24 mouse cellular contexts compared by ENCODE assay signal in the genomic region with DNA sequence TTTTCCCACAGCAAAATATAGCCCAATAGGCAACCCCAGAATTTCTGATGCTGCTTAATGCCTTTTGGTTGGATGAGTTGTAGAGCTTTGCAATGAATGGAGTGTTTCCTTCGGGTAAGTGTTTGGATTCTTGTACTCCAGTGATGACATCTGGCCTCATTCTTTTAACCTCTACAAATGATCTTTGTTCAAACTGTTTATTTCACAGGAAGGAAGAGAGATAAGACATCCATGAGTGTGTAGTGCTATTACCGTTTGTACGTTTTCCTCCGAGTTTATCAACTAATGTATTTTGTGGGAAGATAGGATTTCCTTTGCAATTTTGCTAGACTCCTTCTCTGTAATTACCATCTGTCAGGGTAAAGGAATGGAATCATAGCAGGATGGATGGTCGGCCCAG.
DNase-seq lines count a peak whose midpoint lies in the region; ATAC-seq and TF ChIP-seq lines count a peak whose summit lies in the region.
"Had no signal": no experiment of that assay in that cellular context is flagged by ENCODE, and none has a peak within 500 bp of the region (broad histone marks: within the 10 kb centered on the region; RNA-seq: fewer than 3 reads in every experiment).

No protein-coding gene starts in this region.

- no peak for DNase-seq in liver, postnatal 0 days
- DNase-seq in liver: no peak
- DNase-seq in lung, postnatal 10 days: no peak
- peak; percentile 16 for DNase-seq in lung, postnatal 25 days (ENCODE audit: low spot score)
- no peak for DNase-seq in lung, adult 2 months
- DNase-seq: adrenal gland, adult 8-10 months; adrenal gland, postnatal 14 days; adrenal gland, postnatal 36 days; B cell, adult 2 months; cerebellum, adult 11-12 months; cerebellum, adult 2 months; cerebellum, adult 9-10 months; cerebellum, postnatal 10 days; cerebellum, postnatal 25 days had no signal

- H3K9me3 ChIP-seq in liver, postnatal 0 days (ENCODE audit: low read length): no peaks in the 10 kb centered on the region
- H3K9me3 ChIP-seq in lung, embryonic 16.5 days (ENCODE audit: control insufficient read depth, low read length): no peaks in the 10 kb centered on the region; the same call in 1 of the 2 replicates
- H3K9me3 ChIP-seq: embryonic facial prominence, embryonic 12.5 days; forebrain, embryonic 13.5 days; forebrain, embryonic 15.5 days had no signal

- no peak overlapping the region for H3K4me3 ChIP-seq in liver, postnatal 0 days (ENCODE audit: low read depth, low read length)
- no peak overlapping the region for H3K4me3 ChIP-seq in lung, embryonic 16.5 days (ENCODE audit: low read length)
- H3K4me3 ChIP-seq in lung, adult 2 months (replicated peaks; ENCODE audit: extremely low read depth, low read depth, low read length): no peak overlapping the region
- H3K4me3 ChIP-seq: embryonic facial prominence, embryonic 10.5 days; embryonic facial prominence, embryonic 12.5 days; forebrain, embryonic 13.5 days; forebrain, embryonic 15.5 days had no signal

- no peak overlapping the region for H3K27ac ChIP-seq in liver, postnatal 0 days (ENCODE audit: low read depth)
- no peak overlapping the region for H3K27ac ChIP-seq in lung, embryonic 16.5 days (ENCODE audit: low read length)
- H3K27ac ChIP-seq: embryonic facial prominence, embryonic 10.5 days; embryonic facial prominence, embryonic 12.5 days; forebrain, embryonic 13.5 days; forebrain, embryonic 15.5 days had no signal

- 0 out of 2 replicates have a peak, but pooled peaks have one; percentile 21 for TF ChIP-seq EP300 in liver, postnatal 0 days (IDR thresholded peaks at IDR 0.05; ENCODE audit: low read depth)

- ATAC-seq in liver, postnatal 0 days: no peak
- peak; percentile 45; the same call in 1 of the 2 replicates for ATAC-seq in lung, embryonic 16.5 days (ENCODE audit: low read depth)
- ATAC-seq: activated CD4-positive, CD25-positive, alpha-beta regulatory T cell, adult 4 months; CD4-positive, CD25-positive, alpha-beta regulatory T cell, adult 4 months; forebrain, embryonic 13.5 days; forebrain, embryonic 15.5 days; Patski had no signal

- H3K4me1 ChIP-seq in liver, postnatal 0 days (ENCODE audit: insufficient read depth): no peaks in the 10 kb centered on the region
- H3K4me1 ChIP-seq in lung, embryonic 16.5 days (replicated peaks; ENCODE audit: control insufficient read depth, insufficient read depth, low read length): no peaks in the 10 kb centered on the region
- no peaks in the 10 kb centered on the region; the same call in 1 of the 2 replicates for H3K4me1 ChIP-seq in lung, adult 2 months (ENCODE audit: control insufficient read depth, insufficient read depth, low read length)
- H3K4me1 ChIP-seq: embryonic facial prominence, embryonic 10.5 days; embryonic facial prominence, embryonic 12.5 days; forebrain, embryonic 13.5 days; forebrain, embryonic 15.5 days had no signal

- 30% methylated on average over 5 of the region's 5 CpGs for WGBS in liver, postnatal 0 days (ENCODE audit: insufficient replicate concordance)
- WGBS in lung, embryonic 16.5 days: 8% methylated on average over 5 of the region's 5 CpGs
- WGBS in lung, adult 2 months: 22% methylated on average over 5 of the region's 5 CpGs

- no peaks in the 10 kb centered on the region for H3K27me3 ChIP-seq in liver, postnatal 0 days (ENCODE audit: insufficient read depth, low read length)
- H3K27me3 ChIP-seq in lung, embryonic 16.5 days (ENCODE audit: control insufficient read depth, insufficient read depth, low read depth, low read length): no peaks in the 10 kb centered on the region
- H3K27me3 ChIP-seq: CH12.LX; embryonic facial prominence, embryonic 12.5 days; forebrain, embryonic 13.5 days; forebrain, embryonic 15.5 days; Patski had no signal

- TF ChIP-seq CTCF in liver, postnatal 0 days (IDR thresholded peaks at IDR 0.05; ENCODE audit: low read depth): no peak
- TF ChIP-seq CTCF in lung, adult 2 months (IDR thresholded peaks at IDR 0.05; ENCODE audit: insufficient read depth, low read length): no peak

- no peak overlapping the region for H3K9ac ChIP-seq in liver, postnatal 0 days (replicated peaks)
- no peak overlapping the region for H3K9ac ChIP-seq in lung, embryonic 16.5 days (ENCODE audit: low read length)
- H3K9ac ChIP-seq: embryonic facial prominence, embryonic 12.5 days; forebrain, embryonic 13.5 days; forebrain, embryonic 15.5 days had no signal

- H3K36me3 ChIP-seq in liver, postnatal 0 days (replicated peaks; ENCODE audit: insufficient read depth, low read length): no peaks in the 10 kb centered on the region
- H3K36me3 ChIP-seq in lung, embryonic 16.5 days (ENCODE audit: control insufficient read depth, insufficient read depth, low read length): no peaks in the 10 kb centered on the region
- H3K36me3 ChIP-seq: embryonic facial prominence, embryonic 10.5 days; embryonic facial prominence, embryonic 12.5 days; forebrain, embryonic 15.5 days; G1E had no signal

- H3K4me2 ChIP-seq in liver, postnatal 0 days (ENCODE audit: low read depth, low read length): no peak overlapping the region
- H3K4me2 ChIP-seq in lung, embryonic 16.5 days (ENCODE audit: low read depth, low read length): no peak overlapping the region
- H3K4me2 ChIP-seq: embryonic facial prominence, embryonic 12.5 days; forebrain, embryonic 13.5 days; forebrain, embryonic 15.5 days had no signal

- TF ChIP-seq POLR2A in lung, adult 2 months (IDR thresholded peaks at IDR 0.05; ENCODE audit: borderline replicate concordance, extremely low read depth, low read depth, low read length): no peak
